Mouse (Mus musculus): ENCODE data around the gene Lgalsl. TPM values are rescaled to one million over a fixed set of nuclear protein-coding genes. Genes with fewer than 3 reads are reported as not detected.

Gene Lgalsl
- polyA plus RNA-seq, 1 experiment from 2014 or later: 46.5 TPM

- Histone ChIP-seq H3K9ac (no peak overlapping the region), H3K27ac (ENCODE audit: low read depth) (no peak overlapping the region), H3K4me3 (ENCODE audit: low read depth, low read length) (no peak overlapping the region), H3K9me3 (ENCODE audit: low read depth, low read length) (0 out of 2 replicates have a peak, but pooled peaks cover 4% of the 10 kb centered on the region), H3K36me3 (ENCODE audit: insufficient read depth) (no peaks in the 10 kb centered on the region), H3K4me2 (no peak overlapping the region), H3K27me3 (ENCODE audit: insufficient read depth, low read length) (no peaks in the 10 kb centered on the region), H3K4me1 (ENCODE audit: insufficient read depth) (no peaks in the 10 kb centered on the region)
- WGBS: 48% methylated on average over 2 of the region's 2 CpGs
- DNase-seq (no peak), ATAC-seq (ENCODE audit: insufficient read depth) (no peak)
- no peak for TF ChIP-seq CTCF (IDR thresholded peaks at IDR 0.05; ENCODE audit: low read depth)
Observed at GRCm38 (mm10) chr11:20782620-20783019, 48.2 kb downstream of the Lgalsl start.

DNA sequence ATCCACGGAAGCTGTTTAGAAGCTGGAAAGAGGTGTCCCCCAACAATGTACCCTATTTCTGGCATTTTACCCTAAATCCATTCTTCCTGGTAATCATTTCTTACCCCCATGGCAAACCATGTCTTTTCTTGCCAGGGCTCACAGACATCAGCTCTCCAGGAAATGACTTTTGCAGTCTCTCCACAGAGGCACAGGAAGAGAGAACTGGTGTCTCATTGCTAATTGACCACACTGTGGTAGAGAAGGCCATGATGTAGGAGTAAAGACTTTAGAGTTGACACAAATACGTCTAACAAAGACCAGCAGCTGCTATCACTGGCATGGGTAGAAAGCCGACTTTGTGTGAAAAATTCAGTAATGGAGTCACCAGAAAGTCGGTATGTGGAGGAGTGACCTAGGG lies 50.5 kb downstream of the Lgalsl start:
- H3K36me3 ChIP-seq (ENCODE audit: insufficient read depth): no peaks in the 10 kb centered on the region
- ATAC-seq (ENCODE audit: insufficient read depth) (no peak), DNase-seq (no peak)
- no peak overlapping the region for H3K9ac ChIP-seq
- 79% methylated on average over 4 of the region's 4 CpGs for WGBS
- no peak overlapping the region for H3K4me3 ChIP-seq (ENCODE audit: low read depth, low read length)
- no peaks in the 10 kb centered on the region for H3K4me1 ChIP-seq (ENCODE audit: insufficient read depth)
- no peaks in the 10 kb centered on the region for H3K27me3 ChIP-seq (ENCODE audit: insufficient read depth, low read length)
- no peak overlapping the region for H3K27ac ChIP-seq (ENCODE audit: low read depth)
- no peak for TF ChIP-seq CTCF (IDR thresholded peaks at IDR 0.05; ENCODE audit: low read depth)
- H3K4me2 ChIP-seq: no peak overlapping the region
- 0 out of 2 replicates have a peak, but pooled peaks cover 4% of the 10 kb centered on the region for H3K9me3 ChIP-seq (ENCODE audit: low read depth, low read length)

GRCm38 (mm10) chr11:20778861-20779563 lies 51.8 kb downstream of the Lgalsl start:
- Histone ChIP-seq H3K4me2 (no peak overlapping the region), H3K9me3 (ENCODE audit: low read depth, low read length) (no peaks in the 10 kb centered on the region), H3K27me3 (ENCODE audit: insufficient read depth, low read length) (no peaks in the 10 kb centered on the region), H3K4me1 (ENCODE audit: insufficient read depth) (no peaks in the 10 kb centered on the region), H3K27ac (ENCODE audit: low read depth) (no peak overlapping the region), H3K9ac (no peak overlapping the region), H3K4me3 (ENCODE audit: low read depth, low read length) (no peak overlapping the region), H3K36me3 (ENCODE audit: insufficient read depth) (no peaks in the 10 kb centered on the region)
- WGBS: 70% methylated on average over 3 of the region's 3 CpGs
- TF ChIP-seq CTCF (IDR thresholded peaks at IDR 0.05; ENCODE audit: low read depth): no peak
- ATAC-seq (ENCODE audit: insufficient read depth) (no peak), DNase-seq (no peak)

- 48% methylated on average over 1 of the region's 1 CpGs for WGBS
- no peak overlapping the region for H3K9ac ChIP-seq
- DNase-seq: no peak
- no peak overlapping the region for H3K27ac ChIP-seq (ENCODE audit: low read depth)
- no peak overlapping the region for H3K4me3 ChIP-seq (ENCODE audit: low read depth, low read length)
- no peaks in the 10 kb centered on the region for H3K36me3 ChIP-seq (ENCODE audit: insufficient read depth)
- H3K9me3 ChIP-seq (ENCODE audit: low read depth, low read length): no peaks in the 10 kb centered on the region
- H3K4me2 ChIP-seq: no peak overlapping the region
- TF ChIP-seq CTCF (IDR thresholded peaks at IDR 0.05; ENCODE audit: low read depth): no peak
- no peaks in the 10 kb centered on the region for H3K27me3 ChIP-seq (ENCODE audit: insufficient read depth, low read length)
- no peak for ATAC-seq (ENCODE audit: insufficient read depth)
- H3K4me1 ChIP-seq (ENCODE audit: insufficient read depth): no peaks in the 10 kb centered on the region
Observed at GRCm38 (mm10) chr11:20778298-20778697, 52.6 kb downstream of the Lgalsl start.

GRCm38 (mm10) chr11:20776668-20777067 lies 54.2 kb downstream of the Lgalsl start:
- H3K9ac ChIP-seq: no peak overlapping the region
- no peak for DNase-seq
- H3K27ac ChIP-seq (ENCODE audit: low read depth): no peak overlapping the region
- H3K4me1 ChIP-seq (ENCODE audit: insufficient read depth): no peaks in the 10 kb centered on the region
- no peak overlapping the region for H3K4me3 ChIP-seq (ENCODE audit: low read depth, low read length)
- no peaks in the 10 kb centered on the region for H3K9me3 ChIP-seq (ENCODE audit: low read depth, low read length)
- no peaks in the 10 kb centered on the region for H3K27me3 ChIP-seq (ENCODE audit: insufficient read depth, low read length)
- no peak overlapping the region for H3K4me2 ChIP-seq
- no peaks in the 10 kb centered on the region for H3K36me3 ChIP-seq (ENCODE audit: insufficient read depth)
- ATAC-seq (ENCODE audit: insufficient read depth): no peak
- no peak for TF ChIP-seq CTCF (IDR thresholded peaks at IDR 0.05; ENCODE audit: low read depth)

Other genes with a start within 250 kb of the Lgalsl start
- 20.4 and 20.8 TPM in 2 replicates for gene Aftph, start 89.5 kb downstream of the Lgalsl start, polyA plus RNA-seq (2014; fragmentation: Nextera tagmentation; extraction: Ambion mirVana)